8 mouse cellular contexts compared by ENCODE assay signal in genomic region chr1:43112882-43113281, GRCm38 (mm10). TPM values are rescaled to one million over a fixed set of nuclear protein-coding genes. Genes with fewer than 3 reads are reported as not detected.
A peak's percentile ranks its signal among the peaks of the same experiment; 100 is the strongest.
DNase-seq lines count a peak whose midpoint lies in the region; ATAC-seq and TF ChIP-seq lines count a peak whose summit lies in the region.
"Had no signal": no experiment of that assay in that cellular context is flagged by ENCODE, and none has a peak within 500 bp of the region (broad histone marks: within the 10 kb centered on the region; RNA-seq: fewer than 3 reads in every experiment).

No protein-coding gene starts in this region.

- no peak for DNase-seq in testis, postnatal 14 days (ENCODE audit: low spot score)
- peak; percentile 89 for DNase-seq in brain, adult 2 months (ENCODE audit: low read depth, low spot score)
- DNase-seq in embryonic facial prominence, embryonic 10.5 days (ENCODE audit: low spot score): peak; percentile 41
- DNase-seq in kidney, postnatal 14 days: peak; percentile 79
- DNase-seq in lung, embryonic 14.5 days: peak; percentile 85
- peak; percentile 54 to 59 for DNase-seq in right cerebral cortex, postnatal 36 days (ENCODE audit: low spot score in 2 of 2)

- 90% methylated on average over 2 of the region's 2 CpGs for WGBS in embryonic facial prominence, embryonic 10.5 days
- 75% methylated on average over 2 of the region's 2 CpGs for WGBS in lung, embryonic 14.5 days

- peaks cover 1% of the 10 kb centered on the region; the same call in 1 of the 2 replicates for H3K36me3 ChIP-seq in testis, adult 2 months (ENCODE audit: control insufficient read depth, insufficient read depth, low read length)
- H3K36me3 ChIP-seq in embryonic facial prominence, embryonic 10.5 days (replicated peaks): peaks cover 98% of the 10 kb centered on the region
- peaks cover 63% of the 10 kb centered on the region for H3K36me3 ChIP-seq in lung, embryonic 14.5 days (ENCODE audit: insufficient read depth)

- H3K27ac ChIP-seq in testis, adult 2 months (ENCODE audit: control insufficient read depth, insufficient read depth, low read depth, low read length): no peak overlapping the region
- H3K27ac ChIP-seq in embryonic facial prominence, embryonic 10.5 days (replicated peaks): no peak overlapping the region
- no peak overlapping the region for H3K27ac ChIP-seq in lung, embryonic 14.5 days (ENCODE audit: low read depth)
- H3K27ac ChIP-seq: neural tube, embryonic 12.5 days had no signal

- H3K4me3 ChIP-seq in testis, adult 2 months (ENCODE audit: control insufficient read depth, low read depth, low read length): no peak overlapping the region
- no peak overlapping the region for H3K4me3 ChIP-seq in embryonic facial prominence, embryonic 10.5 days
- no peak overlapping the region for H3K4me3 ChIP-seq in lung, embryonic 14.5 days (ENCODE audit: low read depth, low read length)
- H3K4me3 ChIP-seq: neural tube, embryonic 12.5 days had no signal

- ATAC-seq in lung, embryonic 14.5 days (ENCODE audit: insufficient read depth): no peak

- H3K4me2 ChIP-seq in lung, embryonic 14.5 days: no peak overlapping the region
- H3K4me2 ChIP-seq: neural tube, embryonic 12.5 days had no signal

- H3K9ac ChIP-seq in lung, embryonic 14.5 days: no peak overlapping the region
- H3K9ac ChIP-seq: neural tube, embryonic 12.5 days had no signal

- H3K27me3 ChIP-seq in testis, adult 2 months (ENCODE audit: control insufficient read depth, insufficient read depth, low read length): no peaks in the 10 kb centered on the region
- no peaks in the 10 kb centered on the region for H3K27me3 ChIP-seq in embryonic facial prominence, embryonic 10.5 days (replicated peaks; ENCODE audit: low read depth, poor library complexity, severe bottlenecking)
- H3K27me3 ChIP-seq in lung, embryonic 14.5 days (ENCODE audit: insufficient read depth, low read length): no peaks in the 10 kb centered on the region
- H3K27me3 ChIP-seq: neural tube, embryonic 12.5 days had no signal

- no peaks in the 10 kb centered on the region; the same call in 1 of the 2 replicates for H3K9me3 ChIP-seq in embryonic facial prominence, embryonic 10.5 days
- H3K9me3 ChIP-seq in lung, embryonic 14.5 days (ENCODE audit: low read depth, low read length): no peaks in the 10 kb centered on the region
- H3K9me3 ChIP-seq: neural tube, embryonic 12.5 days had no signal

- no peak for TF ChIP-seq POLR2A in testis, adult 2 months (IDR thresholded peaks at IDR 0.05; ENCODE audit: control insufficient read depth, low read depth, low read length)

- no peaks in the 10 kb centered on the region for H3K4me1 ChIP-seq in testis, adult 2 months (ENCODE audit: control insufficient read depth, insufficient read depth, low read length)
- H3K4me1 ChIP-seq in embryonic facial prominence, embryonic 10.5 days: no peaks in the 10 kb centered on the region
- no peaks in the 10 kb centered on the region for H3K4me1 ChIP-seq in lung, embryonic 14.5 days (ENCODE audit: insufficient read depth)
- H3K4me1 ChIP-seq: neural tube, embryonic 12.5 days had no signal

- TF ChIP-seq CTCF in testis, adult 2 months (IDR thresholded peaks at IDR 0.05; ENCODE audit: control insufficient read depth, insufficient read depth, insufficient replicate concordance, low read depth, low read length): peak; percentile 35; the same call in 1 of the 2 replicates
- TF ChIP-seq CTCF in lung, embryonic 14.5 days (IDR thresholded peaks at IDR 0.05; ENCODE audit: low read depth): peak; percentile 69

RNA-seq across cellular contexts. Expression of gene AI597479, which starts 14.4 kb away (rescaled TPM):
- polyA plus RNA-seq in testis, adult 2 months (2012; rRNA removed): 8.6 and 10.7 TPM in 2 replicates
- 40.0 and 43.3 TPM in 2 replicates for polyA plus RNA-seq in embryonic facial prominence, embryonic 10.5 days (2016; fragmentation: Nextera tagmentation; extraction: Ambion mirVana)
- polyA plus RNA-seq in lung, embryonic 14.5 days (2014; fragmentation: Nextera tagmentation; extraction: Ambion mirVana): 32.0 and 32.4 TPM in 2 replicates

RNA-seq across cellular contexts. Expression of gene Tgfbrap1, which starts 14.4 kb away (rescaled TPM):
- 7.4 and 8.0 TPM in 2 replicates for polyA plus RNA-seq in testis, adult 2 months (2012; rRNA removed)
- 12.4 and 12.8 TPM in 2 replicates for polyA plus RNA-seq in embryonic facial prominence, embryonic 10.5 days (2016; fragmentation: Nextera tagmentation; extraction: Ambion mirVana)
- polyA plus RNA-seq in lung, embryonic 14.5 days (2014; fragmentation: Nextera tagmentation; extraction: Ambion mirVana): 13.1 and 13.2 TPM in 2 replicates
